Mouse (Mus musculus) brain, embryonic 14.5 days (tissue): ENCODE data around the gene Arhgap18.

Source experiments
- CTCF ChIP-seq: fragments of 200-500 bp; IDR thresholded peaks from 2 replicates; pipeline ENCODE4 v1.5.1; 2012; ENCODE audit warnings: inconsistent platforms, mild to moderate bottlenecking, moderate library complexity, borderline replicate concordance; ENCODE audit not compliant: insufficient read depth, insufficient read length; ENCODE audit errors: extremely low read depth
- POLR2A ChIP-seq: fragments of 200-500 bp; IDR thresholded peaks from 2 replicates; pipeline ENCODE4 v1.6.1; 2012; ENCODE audit warnings: mild to moderate bottlenecking, inconsistent platforms, borderline replicate concordance; ENCODE audit not compliant: poor library complexity, insufficient read depth, insufficient read length, severe bottlenecking; ENCODE audit errors: extremely low read depth

- TF ChIP-seq CTCF: no peak
- TF ChIP-seq POLR2A: no peak
These were observed 51.8 kb downstream of the Arhgap18 start for GRCm38 (mm10) chr10:26805007-26805406.
